Mouse (Mus musculus) embryonic facial prominence, embryonic 15.5 days (tissue): Measurements from ENCODE around the gene Flt3. TPM values are rescaled to one million over a fixed set of nuclear protein-coding genes. Genes with fewer than 3 reads are reported as not detected.

ENCODE experiments used
- ATAC-seq: fragments of 200-750 bp; cut with Nextera tagmentation; 2 replicates; pipeline ENCODE4 v1.8.0; 2017; ENCODE audit warnings: low read depth, moderate TSS enrichment; ENCODE audit not compliant: insufficient number of reproducible peaks, low FRiP score, low TSS enrichment
- H3K27ac ChIP-seq: fragments of 300-500 bp; sonication (generic); replicated peaks from 2 replicates; pipeline ENCODE4 v1.5.1; 2015; ENCODE audit warnings: mild to moderate bottlenecking, inconsistent platforms
- H3K27me3 ChIP-seq: fragments of 300-500 bp; sonication (generic); 2 replicates; pipeline ENCODE4 v1.6.1; 2015; ENCODE audit warnings: inconsistent platforms
- H3K36me3 ChIP-seq: fragments of 300-500 bp; sonication (generic); 2 replicates; pipeline ENCODE4 v1.6.1; 2015; ENCODE audit warnings: mild to moderate bottlenecking, inconsistent platforms
- H3K4me1 ChIP-seq: fragments of 300-500 bp; sonication (generic); 2 replicates; pipeline ENCODE4 v1.6.1; 2015; ENCODE audit warnings: inconsistent platforms
- H3K4me2 ChIP-seq: fragments of 300-500 bp; sonication (generic); replicated peaks from 2 replicates; pipeline ENCODE4 v1.6.1; 2015; ENCODE audit warnings: mild to moderate bottlenecking, inconsistent platforms
- H3K4me3 ChIP-seq: fragments of 300-500 bp; sonication (generic); replicated peaks from 2 replicates; pipeline ENCODE4 v1.5.1; 2015; ENCODE audit warnings: mild to moderate bottlenecking, inconsistent platforms
- H3K9ac ChIP-seq: fragments of 300-500 bp; sonication (generic); 2 replicates; pipeline ENCODE4 v1.6.1; 2015; ENCODE audit warnings: inconsistent platforms
- H3K9me3 ChIP-seq: fragments of 300-500 bp; sonication (generic); replicated peaks from 2 replicates; pipeline ENCODE4 v1.6.1; 2016; ENCODE audit warnings: inconsistent platforms
- WGBS: fragments of 180-500 bp; shearing (Covaris S2); methylation state at CpG from one replicate; pipeline ENCODE4 v1.1.7; 2015; 5-methylcytosine and 5-hydroxymethylcytosine counted together
- polyA plus RNA-seq: library from polyadenylated mRNA; unstranded; fragments of >200 nt; fragmentation: Nextera tagmentation; extraction: Ambion mirVana; gene quantifications from 2 replicates; pipeline ENCODE4 v1.2.1, GENCODE M21; 2015

Flt3 gene
- polyA plus RNA-seq, 1 experiment from 2014 or later, result 0.12 TPM

GRCm38 (mm10) chr5:147351931-147352330 lies 48.4 kb downstream of the Flt3 start:
- Histone ChIP-seq H3K27ac (no peak overlapping the region), H3K4me2 (no peak overlapping the region), H3K9me3 (no peaks in the 10 kb centered on the region), H3K4me1 (no peaks in the 10 kb centered on the region), H3K4me3 (no peak overlapping the region), H3K36me3 (no peaks in the 10 kb centered on the region), H3K9ac (no peak overlapping the region), H3K27me3 (no peaks in the 10 kb centered on the region)
- WGBS, result 86% methylated on average over 8 of the region's 8 CpGs
- ATAC-seq, result no peak

DNA sequence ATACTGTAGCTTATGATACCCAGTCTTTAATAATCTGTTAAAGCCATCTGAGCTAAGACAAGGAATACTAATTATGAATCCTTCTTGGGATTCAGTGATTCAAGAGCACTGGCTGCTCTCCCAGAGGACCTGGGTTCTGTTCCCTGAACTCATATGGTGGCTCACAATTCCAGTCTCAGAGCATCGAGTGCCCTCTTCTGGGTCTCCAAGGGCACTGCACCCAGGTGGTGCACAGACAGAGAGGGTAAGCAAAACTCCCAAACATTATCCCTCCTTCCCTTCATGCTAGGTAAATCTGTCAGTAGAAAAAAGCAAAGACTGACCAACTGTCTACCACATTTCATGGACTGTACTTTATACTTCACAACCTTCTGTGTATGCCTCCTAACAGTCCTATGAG lies 54.3 kb downstream of the Flt3 start:
- no peaks in the 10 kb centered on the region for H3K9me3 ChIP-seq
- H3K27ac ChIP-seq, result no peak overlapping the region
- 80% methylated on average over 1 of the region's 1 CpGs for WGBS
- H3K9ac ChIP-seq, result no peak overlapping the region
- no peaks in the 10 kb centered on the region for H3K36me3 ChIP-seq
- ATAC-seq, result no peak
- H3K4me3 ChIP-seq, result no peak overlapping the region
- no peaks in the 10 kb centered on the region for H3K4me1 ChIP-seq
- no peaks in the 10 kb centered on the region for H3K27me3 ChIP-seq
- no peak overlapping the region for H3K4me2 ChIP-seq

DNA sequence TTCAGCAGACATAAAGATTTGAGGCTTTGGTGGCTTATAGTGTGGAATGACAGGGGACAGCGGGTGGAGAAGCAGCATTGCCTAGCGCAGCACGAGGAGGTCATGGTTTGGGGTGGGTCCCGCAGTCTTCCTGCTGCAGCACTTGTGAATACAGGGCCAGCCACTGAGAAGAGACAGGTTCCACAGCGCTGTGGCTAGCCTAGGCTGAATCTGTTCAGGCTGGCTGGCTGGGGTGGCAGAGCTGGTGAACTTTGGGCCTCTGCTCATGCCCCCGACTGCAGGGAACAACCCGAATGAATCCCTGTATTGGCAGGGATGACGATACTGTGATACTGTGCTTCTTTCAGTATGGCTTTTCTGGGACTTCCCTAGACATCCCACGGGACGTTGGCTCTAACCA lies 56.4 kb downstream of the Flt3 start:
- Histone ChIP-seq H3K27ac (no peak overlapping the region), H3K9ac (no peak overlapping the region), H3K4me3 (no peak overlapping the region), H3K36me3 (no peaks in the 10 kb centered on the region), H3K27me3 (no peaks in the 10 kb centered on the region), H3K4me1 (no peaks in the 10 kb centered on the region), H3K4me2 (no peak overlapping the region), H3K9me3 (no peaks in the 10 kb centered on the region)
- no peak for ATAC-seq
- 78% methylated on average over 10 of the region's 10 CpGs for WGBS

- no peak overlapping the region for H3K4me3 ChIP-seq
- ATAC-seq, result no peak
- no peak overlapping the region for H3K4me2 ChIP-seq
- no peak overlapping the region for H3K27ac ChIP-seq
- H3K27me3 ChIP-seq, result no peaks in the 10 kb centered on the region
- WGBS, result 87% methylated on average over 6 of the region's 6 CpGs
- H3K9me3 ChIP-seq, result no peaks in the 10 kb centered on the region
- no peak overlapping the region for H3K9ac ChIP-seq
- H3K4me1 ChIP-seq, result no peaks in the 10 kb centered on the region
- H3K36me3 ChIP-seq, result no peaks in the 10 kb centered on the region
Observed at GRCm38 (mm10) chr5:147342901-147343300, 57.4 kb downstream of the Flt3 start.

DNA sequence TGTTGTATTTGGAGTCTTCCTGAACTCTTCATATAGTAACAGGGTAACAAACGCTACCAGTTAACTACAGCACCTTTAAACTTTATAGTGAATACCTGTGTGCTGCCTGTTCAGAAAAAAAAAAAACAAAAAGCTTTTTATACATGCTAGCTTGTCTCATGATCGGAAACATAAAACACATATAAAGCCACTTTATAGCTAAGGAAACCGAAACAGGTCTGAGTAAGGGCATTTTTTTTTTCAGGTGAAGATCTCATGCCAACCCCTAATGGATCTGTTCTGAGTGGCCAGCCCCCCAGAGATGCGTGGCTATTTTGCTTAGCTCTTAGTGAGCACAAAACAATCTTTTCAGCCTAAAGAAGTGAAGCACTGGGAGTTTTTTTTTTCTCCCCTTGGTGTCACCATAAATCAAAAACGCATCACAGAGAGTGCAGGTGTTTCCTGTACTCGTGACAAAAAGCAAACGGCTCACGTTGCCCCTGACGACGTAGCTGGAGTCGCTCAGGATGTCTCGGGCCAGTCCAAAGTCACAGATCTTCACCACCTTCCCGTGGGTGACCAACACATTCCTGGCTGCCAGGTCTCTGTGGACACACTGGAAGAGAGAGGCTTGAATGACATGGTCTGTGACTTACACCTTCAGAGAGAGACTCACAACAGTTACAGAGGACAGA lies 59.4 kb downstream of the Flt3 start:
- Histone ChIP-seq H3K4me1 (no peaks in the 10 kb centered on the region), H3K36me3 (no peaks in the 10 kb centered on the region), H3K9me3 (no peaks in the 10 kb centered on the region), H3K4me3 (no peak overlapping the region), H3K27me3 (no peaks in the 10 kb centered on the region), H3K27ac (no peak overlapping the region), H3K4me2 (no peak overlapping the region), H3K9ac (no peak overlapping the region)
- ATAC-seq, result no peak
- WGBS, result 68% methylated on average over 13 of the region's 13 CpGs

DNA sequence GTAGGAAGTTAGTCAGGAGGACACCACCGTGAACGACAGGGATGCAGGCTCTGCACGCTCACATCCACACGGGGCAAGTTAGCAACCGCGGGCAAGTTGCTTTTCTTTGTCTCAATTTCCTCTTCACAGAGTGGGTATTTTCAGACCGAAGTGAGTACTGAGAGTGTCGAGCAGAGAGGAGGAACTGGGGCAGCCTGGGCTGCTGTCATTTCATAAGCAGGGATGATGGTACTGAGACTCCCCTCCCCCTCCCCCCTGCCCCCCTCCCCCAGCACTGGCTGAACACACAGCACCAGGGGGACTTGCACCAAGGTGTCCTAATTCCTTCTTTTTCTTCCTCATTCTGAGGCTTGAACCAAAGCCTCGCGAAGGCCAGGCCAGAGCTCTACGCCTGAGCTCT lies 60.7 kb downstream of the Flt3 start:
- Histone ChIP-seq H3K9ac (no peak overlapping the region), H3K4me2 (no peak overlapping the region), H3K36me3 (no peaks in the 10 kb centered on the region), H3K4me1 (no peaks in the 10 kb centered on the region), H3K27ac (no peak overlapping the region), H3K27me3 (no peaks in the 10 kb centered on the region), H3K4me3 (no peak overlapping the region), H3K9me3 (no peaks in the 10 kb centered on the region)
- WGBS, result 79% methylated on average over 11 of the region's 11 CpGs
- no peak for ATAC-seq

GRCm38 (mm10) chr5:147338967-147339366 lies 61.3 kb downstream of the Flt3 start:
- H3K4me3 ChIP-seq, result no peak overlapping the region
- H3K27ac ChIP-seq, result no peak overlapping the region
- no peak overlapping the region for H3K4me2 ChIP-seq
- no peaks in the 10 kb centered on the region for H3K36me3 ChIP-seq
- no peak overlapping the region for H3K9ac ChIP-seq
- no peaks in the 10 kb centered on the region for H3K9me3 ChIP-seq
- no peaks in the 10 kb centered on the region for H3K27me3 ChIP-seq
- no peak for ATAC-seq
- no peaks in the 10 kb centered on the region for H3K4me1 ChIP-seq
- 56% methylated on average over 9 of the region's 9 CpGs for WGBS

DNA sequence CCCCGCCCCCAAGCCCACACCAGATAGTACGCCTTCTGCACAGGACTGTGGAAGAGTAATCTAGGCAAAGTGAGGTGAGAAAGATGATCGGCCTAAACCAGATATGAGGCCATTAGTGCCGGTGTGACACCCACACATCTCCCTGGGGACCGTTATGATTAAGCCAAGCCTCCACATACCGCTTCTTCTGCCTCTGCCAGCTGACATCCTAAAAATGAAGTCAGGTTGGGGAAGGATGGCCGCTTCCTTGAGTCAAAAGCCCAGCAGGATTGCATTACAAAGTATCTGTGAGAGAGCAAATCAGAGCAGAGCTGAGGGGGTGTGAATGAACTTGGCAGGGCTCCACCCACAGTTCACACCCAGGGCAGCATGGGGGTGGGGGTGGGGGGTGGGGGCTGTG lies 67.6 kb downstream of the Flt3 start:
- no peak for ATAC-seq
- Histone ChIP-seq H3K27me3 (0 out of 2 replicates have a peak, but pooled peaks cover 14% of the 10 kb centered on the region), H3K4me1 (no peaks in the 10 kb centered on the region), H3K4me2 (no peak overlapping the region), H3K9me3 (no peaks in the 10 kb centered on the region), H3K36me3 (no peaks in the 10 kb centered on the region), H3K4me3 (no peak overlapping the region), H3K27ac (no peak overlapping the region), H3K9ac (no peak overlapping the region)
- 49% methylated on average over 7 of the region's 7 CpGs for WGBS

- Histone ChIP-seq H3K36me3 (no peaks in the 10 kb centered on the region), H3K9ac (no peak overlapping the region), H3K27ac (no peak overlapping the region), H3K4me1 (no peaks in the 10 kb centered on the region), H3K27me3 (0 out of 2 replicates have a peak, but pooled peaks cover 14% of the 10 kb centered on the region), H3K4me2 (no peak overlapping the region), H3K4me3 (no peak overlapping the region), H3K9me3 (no peaks in the 10 kb centered on the region)
- WGBS, result 42% methylated on average over 2 of the region's 2 CpGs
- ATAC-seq, result no peak; the same call in 1 of the 2 replicates
Observed at GRCm38 (mm10) chr5:147331547-147331946, 68.7 kb downstream of the Flt3 start.

DNA sequence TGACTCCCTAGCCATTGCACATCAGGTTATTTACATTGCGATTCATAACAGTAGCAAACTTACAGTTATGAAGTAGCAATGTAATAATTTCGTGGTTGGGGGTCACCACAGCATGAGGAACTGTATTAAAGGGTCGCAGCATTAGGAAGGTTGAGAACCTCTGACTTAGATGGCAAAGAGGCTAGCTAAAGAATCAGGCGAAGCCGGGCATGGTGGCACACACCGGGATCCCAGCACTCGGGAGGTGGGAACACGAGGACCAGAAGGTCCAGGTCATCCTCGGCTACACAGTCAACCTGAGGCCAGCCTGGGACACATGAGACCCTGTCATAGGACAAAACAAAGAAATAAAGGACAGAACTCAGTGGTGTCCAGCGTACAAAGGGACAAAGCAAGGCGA lies 70.3 kb downstream of the Flt3 start:
- Histone ChIP-seq H3K9ac (no peak overlapping the region), H3K9me3 (no peaks in the 10 kb centered on the region), H3K27ac (no peak overlapping the region), H3K36me3 (no peaks in the 10 kb centered on the region), H3K4me1 (no peaks in the 10 kb centered on the region), H3K4me2 (no peak overlapping the region), H3K27me3 (0 out of 2 replicates have a peak, but pooled peaks cover 14% of the 10 kb centered on the region), H3K4me3 (no peak overlapping the region)
- no peak for ATAC-seq
- 78% methylated on average over 11 of the region's 11 CpGs for WGBS

DNA sequence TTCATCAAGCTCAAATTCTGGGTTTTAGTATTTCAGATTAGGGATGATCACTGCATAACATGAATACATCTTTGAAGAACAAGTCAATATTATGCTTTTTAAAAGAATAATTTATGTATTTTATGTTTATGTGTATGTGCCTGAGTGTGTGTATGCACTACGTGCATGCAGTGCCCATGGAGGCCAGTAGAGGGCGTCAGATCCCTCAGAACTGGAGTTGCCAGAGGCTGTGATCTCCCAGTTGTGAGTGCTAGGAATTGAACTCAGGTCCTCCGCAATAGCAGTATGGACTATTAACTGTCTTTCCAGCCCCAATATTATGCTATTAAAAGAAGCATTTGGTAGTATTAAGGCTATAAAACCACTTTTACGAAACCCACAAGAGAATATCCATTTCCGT lies 72.7 kb downstream of the Flt3 start:
- H3K27me3 ChIP-seq, result peaks cover 20% of the 10 kb centered on the region
- H3K27ac ChIP-seq, result no peak overlapping the region
- no peaks in the 10 kb centered on the region for H3K36me3 ChIP-seq
- H3K9ac ChIP-seq, result no peak overlapping the region
- 86% methylated on average over 5 of the region's 5 CpGs for WGBS
- no peak overlapping the region for H3K4me3 ChIP-seq
- H3K4me1 ChIP-seq, result no peaks in the 10 kb centered on the region
- H3K9me3 ChIP-seq, result no peaks in the 10 kb centered on the region
- H3K4me2 ChIP-seq, result no peak overlapping the region
- ATAC-seq, result no peak

DNA sequence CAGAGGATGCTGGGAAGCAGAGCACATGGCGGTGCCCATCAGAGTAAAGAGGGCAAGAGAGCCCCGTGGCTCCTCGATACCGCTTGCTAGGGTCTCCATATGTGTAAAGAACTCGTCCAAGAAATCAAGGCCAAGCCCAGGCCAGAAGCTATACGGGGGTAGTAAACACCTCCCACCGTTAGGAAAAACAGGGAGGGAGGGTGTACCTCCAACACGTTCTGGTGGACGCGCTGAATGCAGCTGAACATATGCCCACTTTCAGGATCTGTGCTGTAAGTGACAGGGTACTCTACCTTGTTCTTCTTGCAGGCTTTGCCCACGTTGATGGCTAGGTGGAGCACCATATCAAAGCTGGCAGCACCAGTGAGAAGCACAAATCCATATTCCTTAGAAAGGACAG lies 74.4 kb downstream of the Flt3 start:
- Histone ChIP-seq H3K4me2 (no peak overlapping the region), H3K4me1 (no peaks in the 10 kb centered on the region), H3K9me3 (no peaks in the 10 kb centered on the region), H3K4me3 (no peak overlapping the region), H3K9ac (no peak overlapping the region), H3K36me3 (no peaks in the 10 kb centered on the region), H3K27ac (no peak overlapping the region), H3K27me3 (peaks cover 33% of the 10 kb centered on the region)
- ATAC-seq, result no peak
- 73% methylated on average over 11 of the region's 11 CpGs for WGBS
